Mouse (Mus musculus): ENCODE measurements around the gene 5730409E04Rik.

DNA sequence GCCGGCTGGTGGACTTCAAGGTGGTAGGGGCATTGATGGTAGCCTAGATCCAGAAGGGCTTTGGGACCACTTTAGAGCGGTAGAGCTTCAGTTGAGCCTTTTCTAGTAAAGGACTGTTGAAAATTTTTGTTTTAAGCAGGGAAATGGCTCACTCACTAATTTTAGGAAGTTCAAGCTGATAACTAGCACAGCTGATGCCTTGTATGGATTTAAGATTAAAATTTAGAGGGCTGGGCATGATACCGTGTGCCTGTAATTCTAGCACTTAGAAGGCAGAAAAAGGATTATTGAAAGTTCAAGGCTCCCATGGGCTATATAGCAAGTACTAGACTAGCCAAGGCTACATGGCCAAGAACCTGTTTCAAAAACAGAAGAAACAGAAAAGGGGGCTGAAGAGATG, 39.8 kb upstream of the 5730409E04Rik start:
- TF ChIP-seq CTCF (IDR thresholded peaks at IDR 0.05; ENCODE audit: control insufficient read depth, insufficient read depth, insufficient read length): no peak
- TF ChIP-seq MAX (IDR thresholded peaks at IDR 0.05): no peak
- TF ChIP-seq FOSL1 (IDR thresholded peaks at IDR 0.05; ENCODE audit: insufficient read depth, low read length, poor library complexity, severe bottlenecking): no peak
